Mouse (Mus musculus) kidney, postnatal 36 days (tissue): ENCODE measurements around the gene Rsad1.

Source experiments
- DNase-seq, 2 experiments: peaks; one replicate each; pipeline ENCODE4 v3.0.0; 2021 to 2022; ENCODE audit warnings: mixed read lengths in 2 of 2

The Rsad1 gene

DNA sequence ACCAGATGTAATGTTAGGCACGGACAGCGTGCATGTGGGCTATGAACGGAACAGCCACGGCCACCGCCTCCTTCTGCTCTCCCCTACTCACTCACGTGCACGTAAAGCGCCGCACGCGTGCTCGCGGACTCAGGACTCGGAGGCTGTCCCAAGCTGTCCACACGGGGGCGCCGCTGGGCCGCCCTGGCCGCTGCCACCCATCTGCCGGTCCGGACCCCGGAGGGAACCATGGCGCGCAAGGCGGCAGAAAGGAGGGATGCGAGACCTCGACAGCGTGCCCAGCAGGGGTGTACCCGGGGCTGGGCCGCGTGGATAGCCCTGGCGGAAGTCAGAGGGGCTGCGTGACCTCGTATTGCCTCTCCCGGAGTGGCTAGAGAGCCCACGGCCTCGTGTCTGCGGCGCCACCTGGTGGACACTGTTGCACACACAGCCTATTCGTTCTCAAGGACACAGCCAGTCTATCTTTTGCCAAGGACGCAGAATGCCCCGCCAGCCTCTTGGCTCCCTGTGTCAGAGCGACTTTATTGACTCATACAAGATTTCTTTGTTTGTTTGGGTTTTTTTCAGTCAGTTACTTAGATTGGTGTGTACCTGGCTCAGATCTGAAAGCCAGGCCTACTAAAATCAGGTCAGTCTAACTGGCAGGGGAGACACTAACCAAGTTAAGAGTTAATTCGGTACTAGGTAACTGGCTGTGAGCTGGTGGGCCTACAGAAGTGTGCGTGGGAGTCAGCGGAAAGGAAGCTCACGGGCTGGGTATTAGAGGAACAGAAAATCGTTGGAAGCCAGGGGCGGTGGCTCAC lies at the start of gene Rsad1:
TSS of gene Rsad1 (minus strand) at position 368 of the 803 bp plus-strand sequence.
- peak; percentile 95 to 98 for DNase-seq

DNA sequence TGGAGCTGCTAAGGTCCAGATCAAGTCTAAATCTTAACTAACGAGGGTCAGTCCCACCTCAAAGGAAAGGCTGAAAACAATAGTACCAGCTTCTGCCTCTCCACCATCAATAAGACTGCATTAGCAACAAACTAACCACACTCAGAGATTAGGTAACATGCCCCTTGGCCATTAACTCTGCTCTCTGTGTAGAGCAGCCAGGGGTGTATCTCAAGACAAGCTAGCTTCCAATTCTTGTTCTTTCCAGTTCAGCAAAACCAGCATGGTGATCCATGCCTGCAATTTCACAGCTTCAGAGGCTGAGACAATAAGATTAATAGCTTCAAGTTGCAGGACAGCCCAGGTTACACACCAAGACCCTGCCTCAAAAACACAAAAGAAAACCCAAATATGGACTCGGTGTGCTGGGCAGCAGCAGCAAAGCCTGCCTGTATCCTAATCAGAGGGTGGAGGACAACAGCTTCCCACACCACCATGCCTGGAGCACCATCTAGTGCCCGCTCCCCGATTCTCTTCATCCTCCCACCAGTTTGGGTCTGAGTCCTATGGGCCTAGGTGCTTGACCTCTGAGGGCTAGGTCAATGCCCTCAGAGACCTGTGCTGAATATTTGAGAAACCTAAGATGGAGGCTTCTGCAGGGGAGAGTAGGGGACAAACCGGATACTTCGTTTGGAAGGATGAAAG lies 49.5 kb upstream of the Rsad1 start:
- DNase-seq, result peak; percentile 16 to 36

DNA sequence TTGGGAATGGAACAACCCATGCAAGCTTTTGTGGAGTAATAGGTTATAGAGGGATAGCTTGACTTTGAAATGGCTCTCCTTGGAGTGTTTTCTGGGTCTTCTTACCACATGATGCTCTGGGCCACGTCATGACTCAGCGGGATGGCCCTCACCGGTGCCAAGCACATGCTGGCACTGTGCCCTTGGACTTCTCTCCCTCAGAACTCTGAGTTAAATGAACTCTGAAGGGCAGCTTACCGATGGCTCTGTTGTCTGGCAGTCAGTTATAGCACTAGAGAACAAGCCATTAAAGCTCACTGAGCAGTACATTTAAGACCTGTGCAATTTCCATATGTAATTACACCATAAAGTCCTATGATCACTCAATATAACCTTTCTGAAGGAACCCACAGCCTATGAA lies 48.3 kb upstream of the Rsad1 start:
- DNase-seq, result peak; percentile 91 to 92

DNA sequence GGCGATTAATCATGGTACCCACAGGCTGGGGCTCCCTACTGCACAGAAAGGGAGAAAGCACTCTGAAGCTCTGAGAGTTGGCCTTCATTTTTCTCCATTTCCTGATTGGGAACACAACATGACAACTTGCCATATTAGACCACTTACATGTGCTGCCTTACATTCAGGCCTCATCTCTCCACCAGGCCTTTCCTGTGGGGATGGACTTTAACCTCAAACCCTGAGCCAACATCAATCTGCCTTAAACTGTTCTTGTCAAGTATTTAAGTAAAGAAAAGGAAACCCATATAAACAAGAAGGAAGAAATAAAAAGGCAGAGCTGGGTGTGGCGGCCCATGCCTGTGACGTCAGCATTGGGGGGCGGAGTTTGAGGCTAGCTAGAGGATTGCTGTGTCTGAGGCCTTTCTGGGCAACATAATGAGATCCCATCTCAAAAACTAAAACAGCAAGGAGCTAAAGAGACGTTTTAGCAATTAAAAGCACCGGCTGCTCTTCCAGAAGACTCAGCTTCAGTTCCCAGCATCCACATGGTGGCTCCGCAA lies 47.3 kb upstream of the Rsad1 start:
- DNase-seq, result peak in 1 of 2 experiments; percentile 65

DNA sequence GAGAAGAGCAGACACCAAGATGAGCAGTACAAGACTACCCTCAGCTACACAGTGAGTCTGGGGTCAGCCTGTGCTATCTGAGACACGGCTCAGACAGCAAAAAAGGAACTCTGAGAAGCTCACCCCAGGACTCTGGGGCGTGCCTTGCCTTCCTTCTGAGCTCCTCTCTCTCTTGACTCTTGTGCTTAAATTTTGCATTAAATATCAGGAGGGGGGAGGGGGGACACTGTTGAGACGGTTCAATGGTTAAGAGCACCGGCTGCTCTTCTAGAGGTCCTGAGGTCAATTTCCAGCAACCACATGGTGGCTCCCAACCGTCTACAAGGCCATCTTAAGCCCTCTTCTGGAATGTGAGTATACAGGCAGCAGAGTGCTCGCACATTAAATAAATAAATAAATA lies 38.5 kb upstream of the Rsad1 start:
- no peak for DNase-seq

DNA sequence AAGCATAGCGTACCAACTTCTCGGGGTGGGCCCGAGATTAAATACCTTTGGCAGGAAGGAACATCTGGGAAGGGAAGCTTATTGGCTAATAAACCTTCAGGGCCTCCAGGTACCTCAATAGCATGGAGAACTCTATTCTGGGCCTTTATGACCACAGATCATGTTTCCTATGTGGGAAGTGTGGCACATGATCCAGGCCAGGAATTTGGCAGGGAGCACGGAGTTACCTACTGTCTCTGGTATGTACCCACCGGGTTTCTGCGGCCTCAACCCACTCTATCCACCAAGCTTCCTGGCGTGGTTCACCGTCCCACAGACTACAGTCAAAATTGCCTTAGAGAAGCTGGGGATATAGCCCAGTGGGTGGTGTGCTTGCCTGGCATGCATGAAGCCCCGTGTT lies 36.0 kb upstream of the Rsad1 start:
- DNase-seq, result no peak

DNA sequence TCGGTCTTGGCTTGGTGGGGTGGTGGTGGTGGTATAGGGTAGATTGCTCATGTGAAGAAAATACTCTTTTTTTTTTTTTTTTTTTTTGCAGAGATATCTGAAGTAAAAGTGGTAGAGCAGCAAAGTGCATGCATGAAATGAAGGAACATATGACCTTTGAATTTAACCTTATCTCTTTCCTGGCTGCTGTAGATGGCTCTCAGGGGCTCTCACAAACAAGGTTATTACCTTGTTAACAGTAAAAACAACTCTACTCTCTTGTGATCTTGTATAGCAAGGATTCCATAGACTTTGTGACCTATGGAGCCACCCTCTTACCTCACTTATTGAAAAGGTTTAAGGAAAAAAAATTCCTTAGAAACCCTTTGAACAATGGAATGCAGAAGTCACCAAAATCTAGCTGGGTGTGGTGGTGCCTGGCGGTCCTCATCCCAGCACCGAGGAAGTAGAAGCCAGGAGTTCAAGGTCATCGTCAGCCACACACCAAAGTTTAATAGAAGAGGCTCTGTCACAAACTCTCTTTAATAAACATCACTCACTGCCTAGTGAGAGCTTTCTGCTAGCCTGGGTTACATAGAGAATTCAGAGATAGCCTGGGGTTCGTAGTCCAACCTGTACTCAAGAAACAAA lies 31.2 kb upstream of the Rsad1 start:
- DNase-seq, result no peak

DNA sequence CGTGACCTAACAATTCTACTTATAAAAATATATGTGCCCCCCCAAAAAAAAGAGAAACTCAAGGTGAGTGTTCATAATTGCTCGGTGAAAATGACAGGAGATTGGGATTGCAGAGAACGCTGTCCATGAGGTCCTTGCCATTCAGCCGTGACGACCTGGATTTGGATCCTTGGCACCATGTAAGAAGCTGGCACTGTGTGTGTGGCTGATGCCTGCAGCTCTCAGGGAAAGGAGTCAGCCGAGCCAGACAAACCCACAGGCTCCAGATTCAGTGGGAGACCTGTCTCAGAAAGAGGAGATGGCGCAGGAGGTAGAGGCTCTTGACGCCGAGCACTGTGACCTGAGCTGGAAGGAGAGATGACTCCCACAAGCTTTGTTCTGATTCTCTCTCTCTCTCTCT lies 27.3 kb upstream of the Rsad1 start:
- peak; percentile 77 to 80 for DNase-seq

DNA sequence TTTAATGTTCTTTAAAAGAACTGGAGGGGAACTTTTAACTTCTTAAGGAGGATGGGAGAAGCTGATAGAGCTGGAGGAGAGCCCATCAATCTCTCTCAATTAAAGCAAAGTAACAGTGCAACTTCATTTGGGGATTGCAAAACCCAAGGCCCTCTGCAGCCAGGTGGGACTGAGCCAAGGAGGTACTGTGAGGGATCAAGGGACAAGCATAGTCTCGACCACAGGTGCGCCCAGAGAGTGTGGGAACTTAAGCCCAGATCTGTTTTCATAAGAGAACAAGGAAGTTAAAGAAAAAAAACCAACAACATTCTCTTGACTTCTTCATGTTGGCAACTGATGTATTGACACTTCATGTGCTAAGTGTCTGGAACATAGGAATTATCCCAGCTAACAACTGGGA lies 26.0 kb upstream of the Rsad1 start:
- DNase-seq, result no peak

DNA sequence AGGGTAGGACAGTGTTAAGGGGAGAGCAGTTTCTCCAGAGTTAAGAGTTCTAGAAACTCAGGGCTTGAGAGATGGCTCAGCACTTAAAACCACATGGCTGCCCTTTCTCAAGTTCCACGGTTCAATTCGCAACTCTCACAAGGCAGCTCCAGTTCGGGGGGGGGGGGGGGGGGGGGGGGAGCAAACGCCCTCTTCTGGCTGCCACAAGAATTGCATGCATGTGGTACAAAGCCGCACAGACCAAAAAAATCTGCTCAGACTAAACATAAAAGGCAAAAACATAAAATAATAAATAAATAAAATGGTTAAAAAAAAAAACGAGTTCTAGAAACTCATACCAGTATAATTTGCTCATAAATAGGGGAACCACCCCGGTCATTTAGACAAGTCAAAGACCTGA lies 25.5 kb upstream of the Rsad1 start:
- no peak for DNase-seq

DNA sequence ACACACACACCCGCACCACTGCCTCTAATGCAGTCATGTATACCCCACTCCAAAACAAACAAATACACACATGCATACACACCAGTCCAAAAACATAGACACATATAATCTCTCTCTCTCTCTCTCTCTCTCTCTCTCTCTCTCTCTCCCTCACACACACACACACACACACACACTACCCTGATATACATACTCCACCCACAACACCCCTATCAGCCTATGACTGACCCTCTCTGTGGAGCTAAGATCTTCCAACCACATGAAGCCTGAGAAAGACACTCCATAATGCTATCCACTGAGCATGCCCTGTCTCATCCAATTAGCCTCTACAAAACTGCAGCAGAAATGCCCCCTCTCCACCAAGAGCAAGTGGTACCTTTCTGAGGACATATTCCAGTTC lies 22.8 kb upstream of the Rsad1 start:
- no peak for DNase-seq

DNA sequence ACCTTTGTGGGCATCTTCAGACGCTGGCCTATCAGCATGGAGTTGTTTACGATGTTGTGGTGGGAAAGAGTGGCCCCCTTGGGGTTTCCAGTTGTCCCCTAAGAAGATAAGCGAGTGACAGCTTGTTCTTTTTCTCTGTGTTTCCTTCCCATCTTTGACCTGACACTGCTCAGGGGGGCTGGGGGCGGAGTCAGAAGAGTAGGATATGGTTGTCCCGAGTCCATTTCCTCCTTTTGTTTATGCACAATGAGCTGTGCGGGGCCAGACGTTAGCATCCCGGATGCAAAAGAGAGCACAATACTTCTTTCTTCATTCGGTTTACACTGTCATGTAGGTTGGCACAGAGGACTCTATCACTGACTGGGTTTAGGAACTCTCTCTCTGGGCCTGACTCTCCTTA lies 21.6 kb upstream of the Rsad1 start:
- peak; percentile 78 to 81 for DNase-seq

DNA sequence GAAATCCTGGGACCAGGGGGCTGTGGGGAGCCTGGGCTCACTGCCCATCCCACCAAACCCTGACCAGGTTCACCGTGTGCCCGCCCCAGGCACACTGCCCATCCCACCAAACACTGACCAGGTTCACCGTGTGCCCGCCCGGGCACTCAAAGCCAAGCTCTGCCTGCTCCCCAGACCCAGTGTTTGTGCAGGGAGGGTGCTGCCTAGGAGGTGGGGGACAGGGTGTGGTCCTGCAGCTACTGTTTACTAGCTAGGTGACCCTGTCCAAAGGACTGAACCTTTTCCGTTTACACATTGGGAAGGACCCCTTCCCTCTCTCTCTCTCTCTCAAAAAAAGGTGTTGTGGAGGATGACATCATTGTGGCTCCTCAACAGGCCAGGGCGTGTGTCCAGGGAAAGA lies 18.3 kb upstream of the Rsad1 start:
- no peak for DNase-seq

DNA sequence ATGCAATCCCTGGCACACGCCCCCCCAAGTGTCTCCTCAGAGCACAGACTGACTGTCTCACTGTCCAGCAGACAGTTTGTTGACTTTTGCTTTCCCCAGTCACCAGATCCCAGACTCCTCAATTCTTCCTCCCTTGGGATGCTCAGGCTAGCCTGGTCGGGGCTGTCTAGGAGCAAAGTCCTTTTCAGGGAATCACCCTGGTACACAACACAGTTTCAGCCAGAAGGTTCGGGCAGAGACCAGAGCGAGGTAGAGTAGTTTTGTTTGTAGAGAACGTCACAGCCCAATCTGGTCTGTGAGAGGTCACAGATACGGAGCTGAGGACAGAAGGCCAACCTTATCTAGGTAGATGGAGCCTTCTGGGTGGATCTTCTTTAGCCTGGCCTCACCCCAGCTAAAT lies 17.5 kb upstream of the Rsad1 start:
- DNase-seq, result peak; percentile 26 to 37

DNA sequence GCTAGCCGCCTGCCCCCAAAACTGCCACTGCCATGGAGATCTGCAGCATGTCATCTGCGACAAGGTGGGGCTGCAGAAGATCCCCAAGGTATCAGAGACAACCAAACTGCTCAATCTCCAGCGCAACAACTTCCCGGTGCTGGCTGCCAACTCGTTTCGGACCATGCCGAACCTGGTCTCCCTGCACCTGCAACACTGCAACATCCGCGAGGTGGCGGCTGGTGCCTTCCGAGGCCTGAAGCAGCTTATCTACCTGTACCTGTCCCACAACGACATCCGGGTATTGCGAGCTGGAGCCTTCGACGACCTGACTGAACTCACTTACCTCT lies 16.1 kb upstream of the Rsad1 start:
- peak in 1 of 2 experiments; percentile 39 for DNase-seq

DNA sequence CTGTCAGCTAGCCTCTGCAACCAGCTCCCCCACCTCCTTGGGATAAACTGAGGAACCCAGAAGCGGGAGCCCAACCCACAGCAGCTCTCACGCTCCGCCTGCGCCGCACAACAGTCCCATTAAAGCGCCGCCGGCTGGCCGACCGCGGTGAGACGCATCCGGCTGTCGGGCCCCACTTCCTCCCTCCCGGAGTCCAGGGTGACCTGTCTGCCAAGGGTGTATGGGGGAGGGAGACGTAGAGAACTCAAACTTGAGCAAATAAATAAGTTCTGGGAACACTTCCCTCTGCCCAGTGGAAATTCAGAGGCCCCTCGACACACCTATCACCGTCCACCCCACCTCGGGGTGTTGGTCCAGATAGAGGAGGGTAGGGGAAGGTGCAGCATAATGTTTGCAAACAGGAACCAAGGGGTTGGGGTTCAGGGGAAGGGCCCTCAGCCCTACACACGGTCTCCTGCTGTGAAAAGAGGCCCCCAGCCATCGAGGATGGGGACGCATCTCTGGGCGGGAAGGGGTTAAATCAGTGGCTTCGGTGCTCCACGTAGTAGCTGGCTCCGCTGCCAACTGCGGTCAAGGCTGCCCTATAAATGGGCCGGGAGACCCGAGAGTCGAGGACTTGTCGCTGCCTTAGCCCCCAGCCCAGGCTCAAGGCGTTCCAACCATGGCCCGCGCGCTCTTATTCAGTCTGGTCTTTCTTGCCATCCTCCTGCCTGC lies 15.5 kb upstream of the Rsad1 start, which contains the start of gene Chad:
TSS of gene Chad (plus strand) at position 611 of the 714 bp plus-strand sequence.
- DNase-seq, result peak; percentile 42 to 75

DNA sequence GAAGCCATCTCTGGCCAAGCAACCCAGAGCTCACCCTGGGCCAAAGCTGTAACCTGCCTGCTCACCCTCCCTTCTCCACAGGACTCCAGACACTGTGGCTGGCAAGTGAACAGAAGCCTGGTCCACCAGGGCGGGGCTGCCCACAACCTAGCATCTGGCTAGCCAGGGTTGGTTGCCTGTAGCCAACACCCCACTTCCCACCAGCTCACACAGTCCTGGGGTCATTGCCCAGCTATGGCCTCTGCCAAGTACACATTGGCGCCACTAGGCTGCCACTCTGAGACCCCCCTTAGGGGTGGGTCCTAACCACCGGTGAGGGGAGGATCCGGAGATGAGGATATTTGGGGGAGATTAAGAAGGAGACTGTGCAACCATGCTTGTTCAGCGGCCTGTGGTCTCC lies 14.8 kb upstream of the Rsad1 start:
- no peak for DNase-seq

DNA sequence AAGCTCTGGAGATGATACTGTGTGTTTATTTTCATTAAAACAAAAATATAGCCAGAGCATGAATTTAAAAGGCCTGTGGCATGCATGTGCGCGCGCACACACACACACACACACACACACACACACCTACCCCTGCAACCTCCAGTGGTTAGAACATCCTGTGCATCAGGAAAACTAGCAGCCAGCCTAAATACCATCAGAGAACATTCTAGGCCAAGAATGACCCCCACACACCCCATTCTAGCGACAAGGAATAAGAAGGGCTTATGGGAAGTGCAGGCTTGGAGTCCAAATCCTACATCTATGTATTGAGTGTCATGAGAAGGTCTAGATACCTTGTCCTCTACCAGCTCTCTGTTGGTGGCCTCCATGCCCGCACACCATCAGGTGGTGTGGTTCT lies 14.3 kb upstream of the Rsad1 start:
- DNase-seq, result no peak

DNA sequence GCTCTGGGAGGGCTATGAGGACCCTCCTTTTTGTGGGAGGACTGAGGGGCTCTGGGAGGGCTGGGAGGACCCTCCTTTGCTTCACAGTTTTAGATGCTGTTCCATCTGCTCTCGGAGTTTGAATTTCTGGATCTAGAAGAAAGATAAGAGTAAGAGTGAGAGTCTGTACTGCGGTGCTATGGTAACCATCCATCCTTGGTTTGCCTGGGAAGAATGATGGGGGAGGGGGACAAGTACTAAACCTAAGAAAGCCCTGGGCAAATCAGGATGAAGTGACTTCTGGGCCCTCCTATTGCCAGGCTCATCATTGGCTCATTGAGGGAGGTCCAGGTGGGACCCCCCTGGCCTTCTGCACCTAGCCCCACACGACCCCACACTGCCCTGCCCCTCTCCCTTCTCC lies 9.2 kb upstream of the Rsad1 start:
- no peak for DNase-seq

DNA sequence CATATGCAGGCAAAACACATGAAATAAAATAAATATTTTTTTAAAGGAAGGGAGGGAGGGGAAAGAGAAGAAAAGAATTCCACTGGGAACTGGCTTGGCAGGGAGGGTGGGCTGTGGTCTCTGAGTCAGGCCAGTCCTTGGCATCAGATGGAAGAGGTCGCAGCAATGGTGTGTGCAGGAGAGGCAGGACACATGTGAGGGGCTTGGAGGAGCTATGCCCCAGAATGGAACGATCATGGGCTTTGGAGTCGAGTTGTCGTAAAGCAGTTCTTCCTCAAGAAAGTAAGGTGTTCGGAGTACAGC lies 1.3 kb upstream of the Rsad1 start:
- DNase-seq, result no peak

DNA sequence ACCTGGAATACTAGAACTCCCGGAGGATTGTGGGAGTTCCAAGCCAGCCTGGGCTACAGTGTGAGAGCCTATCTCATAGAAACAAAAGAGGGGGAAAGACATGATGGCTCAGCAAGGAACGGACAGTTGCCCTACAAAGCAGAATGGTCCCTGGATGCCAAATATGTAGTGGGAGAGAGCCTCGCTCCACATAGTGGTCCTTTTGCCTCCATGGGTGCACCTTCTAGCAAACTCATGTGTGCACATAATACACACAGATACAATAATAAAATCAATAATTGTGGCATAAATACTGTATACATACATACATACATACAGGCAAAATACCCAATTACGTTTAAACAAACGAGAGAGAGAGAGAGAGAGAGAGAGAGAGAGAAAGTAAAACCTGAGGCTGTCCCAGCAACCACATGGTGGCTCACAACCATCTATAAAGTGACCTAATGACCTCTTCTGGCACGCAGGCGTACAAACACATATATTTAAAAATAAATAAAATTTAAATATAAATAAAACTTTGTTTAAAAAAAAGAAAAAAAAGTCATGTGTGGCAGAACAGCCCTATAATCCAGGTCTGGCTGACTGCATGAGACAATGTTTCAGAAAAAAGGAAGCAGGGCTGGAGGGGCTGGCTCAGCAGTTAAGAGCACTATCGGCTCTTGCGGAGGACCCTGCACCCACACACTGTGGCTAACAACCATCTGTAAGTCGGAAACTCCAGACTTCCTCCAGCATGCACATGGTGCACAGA lies 811 bp upstream of the Rsad1 start:
- no peak for DNase-seq

DNA sequence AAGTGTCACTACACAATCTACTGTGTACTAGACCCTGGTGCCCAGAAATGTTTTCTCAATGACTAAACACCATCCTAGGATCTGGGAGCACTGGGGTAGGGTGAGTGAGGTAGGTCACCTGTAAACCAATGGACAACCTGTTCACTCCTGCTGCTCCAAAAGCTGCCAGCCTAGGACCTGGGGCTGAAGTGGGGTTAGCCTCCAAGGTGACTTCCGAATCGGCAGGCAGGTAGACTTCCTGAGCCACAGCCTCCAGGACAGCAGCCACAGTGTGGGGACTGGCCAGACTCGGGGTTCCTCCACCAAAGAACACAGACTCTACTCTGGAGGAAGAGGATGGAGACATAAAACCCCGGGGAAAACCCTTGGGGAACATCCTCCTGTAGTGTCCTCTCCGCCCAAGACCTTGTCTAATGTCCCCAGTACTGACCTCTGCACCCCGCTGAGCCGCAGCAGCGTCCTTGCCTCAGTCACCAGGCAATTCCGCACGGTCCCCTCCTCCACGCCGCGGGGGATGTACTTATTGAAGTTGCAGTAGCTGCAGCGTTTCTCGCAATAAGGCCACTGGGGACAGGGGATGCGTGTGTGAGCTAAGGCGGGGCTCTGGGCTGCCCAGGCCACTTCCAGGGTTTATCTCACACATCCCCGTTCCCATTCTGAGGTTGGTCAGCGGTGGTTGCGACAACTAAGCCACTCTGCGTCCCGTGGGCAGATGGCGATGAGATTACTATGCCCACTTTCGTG lies 842 bp downstream of the Rsad1 start:
- peak; percentile 41 to 62 for DNase-seq
